Mouse (Mus musculus): ENCODE data around the gene Wfikkn1. TPM values are rescaled to one million over a fixed set of nuclear protein-coding genes. Genes with fewer than 3 reads are reported as not detected.

Gene Wfikkn1
- polyA plus RNA-seq, 1 experiment from 2014 or later = 0.27 TPM

GRCm38 (mm10) chr17:25878611-25879180, 2.0 kb downstream of the Wfikkn1 start:
- no peak overlapping the region for H3K9ac ChIP-seq (ENCODE audit: low read length)
- no peak overlapping the region for H3K27ac ChIP-seq (replicated peaks in 1 of 2; ENCODE audit: control insufficient read depth in 1 of 2, insufficient read depth in 1 of 2, low read depth in 2 of 2, low read length in 2 of 2)
- ATAC-seq (ENCODE audit: insufficient number of reproducible peaks, insufficient read depth, low FRiP score, low read depth) = no peak
- H3K27me3 ChIP-seq (ENCODE audit: control insufficient read depth, insufficient read depth, low read length) = no peaks in the 10 kb centered on the region
- H3K36me3 ChIP-seq (ENCODE audit: control insufficient read depth, insufficient read depth, low read length) = peaks cover 27% of the 10 kb centered on the region
- H3K4me3 ChIP-seq (ENCODE audit: control insufficient read depth in 1 of 2, insufficient read depth in 1 of 2, low read depth in 1 of 2, low read length in 2 of 2) = no peak overlapping the region
- H3K4me2 ChIP-seq (ENCODE audit: low read length) = no peak overlapping the region
- no peaks in the 10 kb centered on the region for H3K9me3 ChIP-seq (ENCODE audit: control insufficient read depth, low read length)
- WGBS = 92% methylated on average over 19 of the region's 19 CpGs
- H3K4me1 ChIP-seq (ENCODE audit: control insufficient read depth in 2 of 2, insufficient read depth in 2 of 2, low read length in 2 of 2) = peaks cover 20 to 25% of the 10 kb centered on the region in 2 experiments

GRCm38 (mm10) chr17:25877741-25878610, 2.7 kb downstream of the Wfikkn1 start:
- H3K27me3 ChIP-seq (ENCODE audit: control insufficient read depth, insufficient read depth, low read length) = no peaks in the 10 kb centered on the region
- H3K4me2 ChIP-seq (ENCODE audit: low read length) = no peak overlapping the region
- no peak overlapping the region for H3K4me3 ChIP-seq (ENCODE audit: control insufficient read depth in 1 of 2, insufficient read depth in 1 of 2, low read depth in 1 of 2, low read length in 2 of 2)
- ATAC-seq (ENCODE audit: insufficient number of reproducible peaks, insufficient read depth, low FRiP score, low read depth) = no peak
- WGBS = 93% methylated on average over 32 of the region's 32 CpGs
- H3K27ac ChIP-seq (replicated peaks in 1 of 2; ENCODE audit: control insufficient read depth in 1 of 2, insufficient read depth in 1 of 2, low read depth in 2 of 2, low read length in 2 of 2) = no peak overlapping the region
- H3K9ac ChIP-seq (ENCODE audit: low read length) = no peak overlapping the region
- H3K4me1 ChIP-seq (ENCODE audit: control insufficient read depth in 2 of 2, insufficient read depth in 2 of 2, low read length in 2 of 2) = peaks cover 20 to 25% of the 10 kb centered on the region in 2 experiments
- no peaks in the 10 kb centered on the region for H3K9me3 ChIP-seq (ENCODE audit: control insufficient read depth, low read length)
- peaks cover 20% of the 10 kb centered on the region for H3K36me3 ChIP-seq (ENCODE audit: control insufficient read depth, insufficient read depth, low read length)

GRCm38 (mm10) chr17:25877025-25877424, 3.6 kb downstream of the Wfikkn1 start:
- Histone ChIP-seq H3K9me3 (ENCODE audit: control insufficient read depth, low read length) (no peaks in the 10 kb centered on the region), H3K4me1 (ENCODE audit: control insufficient read depth in 2 of 2, insufficient read depth in 2 of 2, low read length in 2 of 2) (peaks cover 20 to 25% of the 10 kb centered on the region in 2 experiments), H3K4me2 (ENCODE audit: low read length) (no peak overlapping the region), H3K4me3 (ENCODE audit: control insufficient read depth in 1 of 2, insufficient read depth in 1 of 2, low read depth in 1 of 2, low read length in 2 of 2) (no peak overlapping the region), H3K36me3 (ENCODE audit: control insufficient read depth, insufficient read depth, low read length) (peaks cover 16% of the 10 kb centered on the region; the same call in 1 of the 2 replicates), H3K9ac (ENCODE audit: low read length) (no peak overlapping the region), H3K27me3 (ENCODE audit: control insufficient read depth, insufficient read depth, low read length) (no peaks in the 10 kb centered on the region), H3K27ac (replicated peaks in 1 of 2; ENCODE audit: control insufficient read depth in 1 of 2, insufficient read depth in 1 of 2, low read depth in 2 of 2, low read length in 2 of 2) (no peak overlapping the region)
- WGBS = 77% methylated on average over 3 of the region's 3 CpGs
- ATAC-seq (ENCODE audit: insufficient number of reproducible peaks, insufficient read depth, low FRiP score, low read depth) = no peak

- Histone ChIP-seq H3K36me3 (ENCODE audit: control insufficient read depth, insufficient read depth, low read length) (peaks cover 16% of the 10 kb centered on the region; the same call in 1 of the 2 replicates), H3K9me3 (ENCODE audit: control insufficient read depth, low read length) (no peaks in the 10 kb centered on the region), H3K4me3 (ENCODE audit: control insufficient read depth in 1 of 2, insufficient read depth in 1 of 2, low read depth in 1 of 2, low read length in 2 of 2) (peak overlapping the region in 1 of 2 experiments; percentile 77; a peak in 2 of 4 replicates), H3K27ac (replicated peaks in 1 of 2; ENCODE audit: control insufficient read depth in 1 of 2, insufficient read depth in 1 of 2, low read depth in 2 of 2, low read length in 2 of 2) (no peak overlapping the region), H3K4me1 (ENCODE audit: control insufficient read depth in 2 of 2, insufficient read depth in 2 of 2, low read length in 2 of 2) (peaks cover 18 to 24% of the 10 kb centered on the region in 2 experiments), H3K4me2 (ENCODE audit: low read length) (peak overlapping the region; percentile 90), H3K27me3 (ENCODE audit: control insufficient read depth, insufficient read depth, low read length) (no peaks in the 10 kb centered on the region), H3K9ac (ENCODE audit: low read length) (no peak overlapping the region)
- no peak for ATAC-seq (ENCODE audit: insufficient number of reproducible peaks, insufficient read depth, low FRiP score, low read depth)
- WGBS = 69% methylated on average over 10 of the region's 10 CpGs
Measured at GRCm38 (mm10) chr17:25876347-25876915, 4.2 kb downstream of the Wfikkn1 start.

GRCm38 (mm10) chr17:25875171-25876136, 5.2 kb downstream of the Wfikkn1 start:
- under 1% methylated on average over 59 of the region's 59 CpGs for WGBS
- H3K27ac ChIP-seq (replicated peaks in 1 of 2; ENCODE audit: control insufficient read depth in 1 of 2, insufficient read depth in 1 of 2, low read depth in 2 of 2, low read length in 2 of 2) = peak overlapping the region; percentile 82 to 89
- H3K36me3 ChIP-seq (ENCODE audit: control insufficient read depth, insufficient read depth, low read length) = peaks cover 16% of the 10 kb centered on the region; the same call in 1 of the 2 replicates

GRCm38 (mm10) chr17:25874721-25875170, 5.9 kb downstream of the Wfikkn1 start, which contains the start of gene Mettl26:
TSS of gene Mettl26 (plus strand) at chr17:25875074.
- under 1% methylated on average over 25 of the region's 25 CpGs for WGBS
- Histone ChIP-seq H3K9me3 (ENCODE audit: control insufficient read depth, low read length) (no peaks in the 10 kb centered on the region), H3K4me1 (ENCODE audit: control insufficient read depth in 2 of 2, insufficient read depth in 2 of 2, low read length in 2 of 2) (peaks cover 13 to 23% of the 10 kb centered on the region in 2 experiments), H3K4me2 (ENCODE audit: low read length) (peak within 1 kb of the TSS; percentile 90), H3K27ac (replicated peaks in 1 of 2; ENCODE audit: control insufficient read depth in 1 of 2, insufficient read depth in 1 of 2, low read depth in 2 of 2, low read length in 2 of 2) (peak within 1 kb of the TSS; percentile 82 to 89), H3K36me3 (ENCODE audit: control insufficient read depth, insufficient read depth, low read length) (peaks cover 16% of the 10 kb centered on the region; the same call in 1 of the 2 replicates), H3K4me3 (ENCODE audit: control insufficient read depth in 1 of 2, insufficient read depth in 1 of 2, low read depth in 1 of 2, low read length in 2 of 2) (peak within 1 kb of the TSS; percentile 58 to 77), H3K27me3 (ENCODE audit: control insufficient read depth, insufficient read depth, low read length) (no peaks in the 10 kb centered on the region), H3K9ac (ENCODE audit: low read length) (peak within 1 kb of the TSS; percentile 81)
- peak; percentile 49 for ATAC-seq (ENCODE audit: insufficient number of reproducible peaks, insufficient read depth, low FRiP score, low read depth)

More at GRCm38 (mm10) chr17:25875171-25876136, 5.2 kb downstream of the Wfikkn1 start:
- Histone ChIP-seq H3K4me2 (ENCODE audit: low read length) (peak overlapping the region; percentile 90), H3K9me3 (ENCODE audit: control insufficient read depth, low read length) (no peaks in the 10 kb centered on the region), H3K4me1 (ENCODE audit: control insufficient read depth in 2 of 2, insufficient read depth in 2 of 2, low read length in 2 of 2) (peaks cover 13 to 23% of the 10 kb centered on the region in 2 experiments), H3K9ac (ENCODE audit: low read length) (peak overlapping the region; percentile 81), H3K27me3 (ENCODE audit: control insufficient read depth, insufficient read depth, low read length) (no peaks in the 10 kb centered on the region), H3K4me3 (ENCODE audit: control insufficient read depth in 1 of 2, insufficient read depth in 1 of 2, low read depth in 1 of 2, low read length in 2 of 2) (peak overlapping the region; percentile 58 to 77)
- ATAC-seq (ENCODE audit: insufficient number of reproducible peaks, insufficient read depth, low FRiP score, low read depth) = peak; percentile 84

Data from heart, embryonic 14.5 days (tissue).